Comparison of ENCODE assay signal across 26 mouse cellular contexts in the genomic region with DNA sequence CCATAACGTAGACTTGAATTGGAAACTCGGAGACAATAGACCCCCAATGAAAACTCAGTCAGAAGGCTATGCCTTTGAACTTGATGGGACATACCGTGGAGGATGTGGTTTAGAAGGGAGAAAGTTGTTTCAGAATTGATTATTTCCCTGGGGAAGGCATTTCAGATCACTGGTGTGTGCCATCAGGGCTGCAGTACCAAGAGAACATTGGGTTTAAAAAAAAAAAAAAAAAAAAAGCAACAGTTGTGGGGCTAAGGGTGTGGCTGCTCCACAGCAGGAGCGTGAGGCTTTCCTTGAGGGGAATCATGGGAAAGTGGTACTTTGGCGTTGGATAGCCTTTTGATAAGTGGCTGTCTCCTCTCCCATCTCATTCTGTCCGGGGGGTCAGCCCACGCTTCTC. TPM values are rescaled to one million over a fixed set of nuclear protein-coding genes. Genes with fewer than 3 reads are reported as not detected.
"Had no signal": no experiment of that assay in that cellular context is flagged by ENCODE, and none has a peak within 500 bp of the region (broad histone marks: within the 10 kb centered on the region; RNA-seq: fewer than 3 reads in every experiment).

No protein-coding gene starts in this region.

- H3K27ac ChIP-seq: lung, embryonic 15.5 days; macrophage; midbrain, embryonic 13.5 days; neural tube, embryonic 13.5 days; neural tube, embryonic 15.5 days; stomach, embryonic 15.5 days; stomach, postnatal 0 days had no signal

- H3K9me3 ChIP-seq: lung, embryonic 15.5 days; megakaryocyte, embryonic 14.5 days; midbrain, embryonic 13.5 days; neural tube, embryonic 13.5 days; neural tube, embryonic 15.5 days; stomach, embryonic 15.5 days had no signal

- H3K36me3 ChIP-seq: lung, embryonic 15.5 days; midbrain, embryonic 13.5 days; neural tube, embryonic 13.5 days; neural tube, embryonic 15.5 days; stomach, embryonic 15.5 days had no signal

- H3K4me1 ChIP-seq: midbrain, embryonic 13.5 days; neural tube, embryonic 13.5 days; neural tube, embryonic 15.5 days had no signal

- DNase-seq: liver, postnatal 0 days; lung, adult 2 months; lung, postnatal 14 days; lung, postnatal 36 days; retina, postnatal 1 day; right cerebral cortex, adult 18-20 months; right cerebral cortex, postnatal 25 days; right cerebral cortex, postnatal 4 days; spleen, adult 18-20 months; thymus, adult 2 months; thymus, postnatal 25 days; thymus, postnatal 4 days had no signal

- H3K9ac ChIP-seq: liver, postnatal 0 days; lung, embryonic 15.5 days; midbrain, embryonic 13.5 days; neural tube, embryonic 13.5 days; neural tube, embryonic 15.5 days; stomach, embryonic 15.5 days had no signal

- H3K4me3 ChIP-seq: lung, embryonic 15.5 days; megakaryocyte, embryonic 14.5 days; midbrain, embryonic 13.5 days; myocyte; neural tube, embryonic 13.5 days; neural tube, embryonic 15.5 days; stomach, embryonic 15.5 days had no signal

- ATAC-seq: liver, postnatal 0 days; lung, postnatal 0 days; midbrain, embryonic 13.5 days; midbrain, embryonic 16.5 days had no signal

- H3K27me3 ChIP-seq: lung, embryonic 15.5 days; megakaryocyte, embryonic 14.5 days; midbrain, embryonic 13.5 days; neural tube, embryonic 13.5 days; neural tube, embryonic 15.5 days; stomach, embryonic 15.5 days had no signal

- H3K4me2 ChIP-seq: lung, embryonic 15.5 days; midbrain, embryonic 11.5 days; midbrain, embryonic 13.5 days; neural tube, embryonic 13.5 days; neural tube, embryonic 15.5 days; stomach, embryonic 15.5 days had no signal

RNA-seq across cellular contexts. Expression of gene Pdcd1lg2, which starts 12.1 kb away (rescaled TPM):
- total RNA-seq: megakaryocyte progenitor cell, adult 5-6 weeks had no signal
- polyA plus RNA-seq: liver, postnatal 0 days; midbrain, embryonic 11.5 days; midbrain, embryonic 16.5 days; myocyte; neural tube, embryonic 11.5 days; neural tube, embryonic 13.5 days; stomach, embryonic 15.5 days had no signal
